Mouse (Mus musculus): ENCODE measurements at regions not wholly inside any gene's neighbourhood (a gene's known extent, or its start where the extent isn't known, plus 50 kb on each side); places are given as distances from the start of the nearest gene placed in this dataset.

DNA sequence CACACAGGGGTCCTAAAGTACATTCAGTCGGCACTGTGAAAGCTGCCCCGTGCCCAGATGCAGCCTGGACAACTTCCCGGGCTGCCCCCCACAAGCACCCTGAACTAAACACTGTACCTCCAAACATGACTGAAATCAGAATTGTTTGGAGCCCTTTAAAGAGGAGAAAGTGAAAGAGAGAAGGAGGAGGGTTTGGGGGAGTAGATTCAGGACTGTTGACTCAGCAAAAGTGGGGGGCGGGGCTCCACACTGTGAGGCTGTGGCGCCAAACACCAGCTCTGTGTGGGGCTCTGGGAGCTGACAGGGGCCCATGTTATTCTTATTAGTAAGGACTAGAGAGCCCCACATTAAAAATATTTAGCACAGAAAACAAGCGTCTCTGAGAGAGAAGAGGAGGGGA is 71.8 kb upstream of the Pou3f3 start:
- intact Hi-C loops (cut with DNase I), result no loop called here

DNA sequence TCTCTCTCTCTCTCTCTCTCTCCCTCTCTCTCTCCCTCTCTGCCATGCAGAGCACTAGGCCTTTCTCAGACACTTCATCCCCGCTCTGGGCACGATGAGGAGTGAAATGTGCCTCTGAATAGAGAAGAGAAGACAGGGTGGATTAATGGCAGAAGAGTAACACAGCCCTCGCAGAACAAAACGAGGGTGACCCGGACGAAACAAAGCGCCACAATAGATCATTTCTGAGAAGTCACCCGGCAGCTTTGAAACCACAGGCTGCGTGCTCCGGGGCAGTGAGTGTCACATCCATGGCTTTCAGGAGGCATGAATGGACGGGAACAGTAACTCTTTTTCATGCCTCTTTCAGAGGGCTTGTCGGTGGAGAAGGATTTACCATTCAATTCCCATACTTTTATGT is 66.8 kb upstream of the Pou3f3 start:
- no peak for DNase-seq
- intact Hi-C loops (cut with DNase I), result no loop called here

More for the DNA sequence above, 71.8 kb upstream of the Pou3f3 start:
- DNase-seq, result no peak

DNA sequence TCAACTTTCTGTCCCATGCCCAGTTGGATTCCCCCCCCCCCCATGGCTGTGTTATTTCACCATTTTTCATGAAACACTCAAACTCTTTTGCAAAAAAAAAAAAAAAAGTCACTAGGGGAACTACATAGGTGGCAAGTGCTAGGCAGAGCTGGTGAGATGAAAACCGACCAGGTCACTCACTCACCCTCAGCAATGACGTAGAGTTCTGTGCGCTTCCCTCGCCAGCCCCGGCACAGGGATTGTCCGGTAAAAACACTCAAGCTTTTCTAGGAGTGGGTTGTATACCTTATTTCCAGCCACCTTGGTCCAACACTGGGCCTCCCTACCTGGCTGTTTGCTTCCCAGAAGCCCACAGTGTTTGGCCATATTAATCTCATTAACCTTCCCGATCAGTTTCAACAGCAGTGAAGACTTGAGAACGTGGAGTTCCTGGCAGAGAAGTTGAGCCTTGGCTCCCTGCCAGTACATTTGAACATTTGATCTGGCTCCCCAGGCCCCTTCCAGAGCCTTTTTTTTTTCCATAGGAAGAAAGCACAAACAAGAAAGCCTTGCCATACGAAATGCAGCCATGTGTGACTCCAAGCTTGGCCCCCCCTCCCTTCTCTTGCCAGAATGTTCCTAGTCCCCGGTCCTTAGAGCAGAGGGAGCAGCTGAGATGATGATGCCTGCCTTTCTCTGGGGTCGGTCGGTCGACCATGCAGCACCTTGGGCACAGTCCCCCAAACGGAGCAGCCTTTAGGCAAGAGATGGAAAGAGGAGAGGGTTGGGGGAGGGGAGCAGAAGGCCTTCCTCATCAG is 65.9 kb upstream of the Pou3f3 start:
- intact Hi-C loops (cut with DNase I), result loop anchor here (5.0 kb wide), 1 partner anchor 92 kb away; no protein-coding TSS in a partner anchor
- peak in 1 of 2 experiments; percentile 4 for DNase-seq

DNA sequence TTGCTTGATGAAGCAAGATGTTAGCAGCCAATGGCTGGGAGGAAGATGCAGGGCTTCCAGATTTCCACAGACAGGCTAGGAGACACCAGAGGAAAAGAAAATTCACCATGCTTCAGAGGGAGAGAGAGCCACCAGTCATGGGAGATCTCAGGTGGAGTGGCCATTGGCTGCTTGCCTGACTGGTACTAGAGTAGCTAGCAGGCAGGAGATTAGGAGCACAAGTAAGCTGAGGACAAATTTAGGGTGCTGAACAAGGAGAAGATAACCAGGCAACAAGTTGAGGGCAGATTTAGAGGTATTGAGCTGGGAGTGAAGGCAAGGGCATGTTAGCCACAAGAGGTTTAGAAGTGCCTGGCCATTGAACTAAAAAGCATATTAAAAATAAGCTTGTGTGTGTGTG is 63.3 kb upstream of the Pou3f3 start:
- peak; percentile 16 to 31 for DNase-seq
- intact Hi-C loops (cut with DNase I), result loop anchor here (5.0 kb wide), 1 partner anchor 95 kb away; no protein-coding TSS in a partner anchor

DNA sequence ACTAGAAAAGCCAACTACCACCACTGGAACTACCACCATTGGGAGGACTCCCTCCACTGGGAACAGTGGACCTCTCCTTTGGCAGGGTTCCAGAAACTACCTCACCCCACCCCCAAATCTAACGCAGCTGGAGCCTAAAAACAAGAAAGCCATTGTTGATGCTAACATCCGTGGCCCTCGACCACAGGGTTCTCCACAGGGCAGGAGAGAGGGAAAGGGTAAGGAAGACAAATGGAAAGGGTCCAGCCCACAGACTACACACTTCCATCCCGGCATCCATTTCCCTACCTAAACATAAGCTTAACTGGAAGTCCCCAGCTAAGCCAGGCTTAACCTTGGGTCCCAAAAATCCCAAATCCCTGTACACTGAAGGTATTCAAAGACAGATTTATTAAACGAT is 59.0 kb upstream of the Pou3f3 start:
- DNase-seq, result no peak
- intact Hi-C loops (cut with DNase I), result no loop called here
